Mouse (Mus musculus) ES-E14 (cell line): ENCODE data around the gene Spop. TPM values are rescaled to one million over a fixed set of nuclear protein-coding genes. Genes with fewer than 3 reads are reported as not detected.

Experiments used
- DNase-seq: peaks from one replicate; pipeline ENCODE4 v3.0.0-alpha.2; 2013; ENCODE audit warnings: low read depth, low spot score
- H3K27ac ChIP-seq: 2 replicates; pipeline ENCODE4 v1.5.1; 2012; ENCODE audit warnings: low read depth, mild to moderate bottlenecking, low read length, moderate library complexity, mixed read lengths; ENCODE audit not compliant: poor library complexity, insufficient read depth, severe bottlenecking
- H3K36me3 ChIP-seq: 2 replicates; pipeline ENCODE4 v1.6.1; 2012; ENCODE audit warnings: mild to moderate bottlenecking, low read length, moderate library complexity, mixed read lengths; ENCODE audit not compliant: control insufficient read depth, poor library complexity, insufficient read depth, severe bottlenecking
- H3K4me1 ChIP-seq, 2 experiments: fragments of 150-350 bp in 1 of 2; sonication (generic) in 1 of 2; 2 replicates each; pipeline ENCODE4 v1.6.1; 2012; ENCODE audit warnings: low read length in 2 of 2, mild to moderate bottlenecking in 1 of 2, mixed read lengths in 1 of 2; ENCODE audit not compliant: control insufficient read depth in 2 of 2, insufficient read depth in 2 of 2, poor library complexity in 1 of 2
- H3K4me3 ChIP-seq, 2 experiments: fragments of 150-350 bp in 1 of 2; sonication (generic) in 1 of 2; 2 replicates each; pipeline ENCODE4 v1.5.1; 2012; ENCODE audit warnings: low read length in 2 of 2, low read depth in 1 of 2, mild to moderate bottlenecking in 1 of 2, mixed read lengths in 1 of 2; ENCODE audit not compliant: insufficient read depth in 1 of 2, poor library complexity in 1 of 2, severe bottlenecking in 1 of 2
- H3K9ac ChIP-seq: 2 replicates; pipeline ENCODE4 v1.6.1; 2012; ENCODE audit warnings: low read depth, mild to moderate bottlenecking, low read length, mixed read lengths; ENCODE audit not compliant: poor library complexity, insufficient read depth, severe bottlenecking
- H3K9me3 ChIP-seq: fragments of 150-350 bp; sonication (generic); 2 replicates; pipeline ENCODE4 v1.6.1; 2012; ENCODE audit warnings: low read depth, mild to moderate bottlenecking, low read length; ENCODE audit not compliant: control insufficient read depth, insufficient read depth
- CHD2 ChIP-seq: IDR thresholded peaks from 2 replicates; pipeline ENCODE4 v1.6.1; 2014; ENCODE audit warnings: mild to moderate bottlenecking, low read depth, low read length, inconsistent platforms
- HCFC1 ChIP-seq: IDR thresholded peaks from 2 replicates; pipeline ENCODE4 v1.6.1; 2012; ENCODE audit warnings: low read length, inconsistent platforms, borderline replicate concordance; ENCODE audit not compliant: insufficient read depth
- MAFK ChIP-seq: IDR thresholded peaks from 2 replicates; pipeline ENCODE4 v1.6.1; 2014; ENCODE audit warnings: mild to moderate bottlenecking, low read depth, low read length, inconsistent platforms; ENCODE audit not compliant: insufficient read depth
- ZC3H11A ChIP-seq: IDR thresholded peaks from 2 replicates; pipeline ENCODE4 v1.6.1; 2012; ENCODE audit warnings: low read depth, mild to moderate bottlenecking, inconsistent platforms, low read length, borderline replicate concordance
- ZNF384 ChIP-seq: IDR thresholded peaks from 2 replicates; pipeline ENCODE4 v1.6.1; 2012; ENCODE audit warnings: low read depth, low read length, inconsistent platforms
- in situ Hi-C, 2 experiments: fragments of 600-800 bp; cut with MboI; formaldehyde crosslinking; loops; one replicate each; pipeline ENCODE4 v1.15.1; 2025; ENCODE audit warnings: low sequenced_read_pairs in 2 of 2, inconsistent platforms in 1 of 2; ENCODE audit not compliant: unreplicated experiment in 2 of 2
- total RNA-seq: library from RNA; depleted of rRNA; stranded (reverse); fragments of 300-350 nt; gene quantifications from 2 replicates; pipeline ENCODE4 v1.2.3, GENCODE M21; 2012

The Spop gene
- total RNA-seq, 1 experiment: 30.8 TPM

DNA sequence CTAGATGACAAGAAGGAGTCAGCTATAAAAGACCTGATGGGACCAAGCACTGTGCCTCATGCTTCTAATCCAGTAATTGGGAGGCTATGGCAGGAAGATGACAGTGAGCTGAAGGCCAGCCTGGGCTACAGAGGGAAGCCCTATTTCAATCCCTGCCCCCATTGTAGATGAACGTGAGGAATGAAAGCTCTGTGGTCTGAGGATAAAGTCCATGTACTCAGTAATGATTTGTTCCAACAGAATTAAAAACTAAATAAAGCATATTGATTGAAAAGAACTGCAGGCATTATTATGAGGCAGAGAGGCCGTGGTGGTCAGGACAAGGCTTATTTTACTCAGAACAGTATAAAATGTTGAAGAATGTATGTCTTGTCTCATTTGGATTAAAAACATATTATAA lies 47.0 kb downstream of the Spop start:
- Histone ChIP-seq H3K36me3 (no peaks in the 10 kb centered on the region), H3K4me1 (no peaks in the 10 kb centered on the region), H3K9ac (no peak overlapping the region), H3K9me3 (no peaks in the 10 kb centered on the region), H3K4me3 (no peak overlapping the region), H3K27ac (no peak overlapping the region)
- no peak for DNase-seq
- in situ Hi-C loops: no loop called here
- TF ChIP-seq ZNF384: no peak
- no peak for TF ChIP-seq CHD2
- no peak for TF ChIP-seq HCFC1
- no peak for TF ChIP-seq ZC3H11A
- TF ChIP-seq MAFK: no peak

DNA sequence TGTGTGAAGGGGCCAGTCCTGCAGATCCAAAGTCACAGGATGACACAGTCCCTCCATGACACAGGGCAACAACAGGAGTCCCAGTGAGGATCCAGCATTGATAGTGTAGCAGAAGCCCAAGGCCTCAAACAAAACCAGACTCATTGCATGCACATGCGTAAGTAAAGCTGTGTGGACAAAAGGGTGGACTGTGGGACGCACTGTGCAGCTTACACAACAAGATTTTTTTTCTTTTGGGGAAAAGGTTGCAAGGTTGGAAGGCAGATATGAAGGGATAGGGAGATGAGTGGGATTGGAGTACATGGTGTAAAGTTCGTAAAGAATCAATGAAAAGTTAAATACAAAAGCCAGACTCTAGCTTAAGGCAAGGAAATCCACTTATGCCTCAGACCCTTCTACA lies 48.3 kb downstream of the Spop start:
- Histone ChIP-seq H3K27ac (no peak overlapping the region), H3K36me3 (no peaks in the 10 kb centered on the region), H3K9me3 (no peaks in the 10 kb centered on the region), H3K4me3 (no peak overlapping the region), H3K4me1 (no peaks in the 10 kb centered on the region), H3K9ac (no peak overlapping the region)
- in situ Hi-C loops: no loop called here
- no peak for DNase-seq
- TF ChIP-seq ZC3H11A (no peak), ZNF384 (no peak), CHD2 (no peak), MAFK (no peak), HCFC1 (no peak)

DNA sequence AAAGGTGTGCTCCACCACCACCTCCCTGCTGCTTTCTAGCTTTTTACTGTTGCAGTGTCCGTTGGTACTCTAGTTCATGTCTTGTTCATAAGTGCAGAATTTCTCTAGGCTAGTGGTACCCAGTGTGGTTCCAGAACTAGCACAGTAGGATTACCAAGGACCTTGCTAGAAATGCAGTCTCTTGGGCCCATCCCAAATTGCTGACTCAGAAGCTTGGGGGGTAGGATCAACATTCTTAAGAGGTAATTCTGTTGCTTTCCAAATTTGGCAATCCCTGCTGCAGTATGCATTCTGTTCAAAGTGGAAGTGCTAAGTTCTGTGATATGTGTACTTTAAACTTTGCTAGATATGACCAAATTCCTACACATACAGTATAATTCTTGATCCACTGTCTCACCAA lies 53.9 kb downstream of the Spop start:
- H3K9me3 ChIP-seq: no peaks in the 10 kb centered on the region
- DNase-seq: no peak
- no peaks in the 10 kb centered on the region; the same call in 1 of the 2 replicates for H3K36me3 ChIP-seq
- in situ Hi-C loops: no loop called here
- H3K4me3 ChIP-seq: no peak overlapping the region
- TF ChIP-seq ZC3H11A: no peak
- peak; percentile 62 for TF ChIP-seq MAFK
- TF ChIP-seq CHD2: no peak
- TF ChIP-seq ZNF384: no peak
- no peak for TF ChIP-seq HCFC1
- no peaks in the 10 kb centered on the region for H3K4me1 ChIP-seq
- H3K9ac ChIP-seq: no peak overlapping the region
- H3K27ac ChIP-seq: no peak overlapping the region

DNA sequence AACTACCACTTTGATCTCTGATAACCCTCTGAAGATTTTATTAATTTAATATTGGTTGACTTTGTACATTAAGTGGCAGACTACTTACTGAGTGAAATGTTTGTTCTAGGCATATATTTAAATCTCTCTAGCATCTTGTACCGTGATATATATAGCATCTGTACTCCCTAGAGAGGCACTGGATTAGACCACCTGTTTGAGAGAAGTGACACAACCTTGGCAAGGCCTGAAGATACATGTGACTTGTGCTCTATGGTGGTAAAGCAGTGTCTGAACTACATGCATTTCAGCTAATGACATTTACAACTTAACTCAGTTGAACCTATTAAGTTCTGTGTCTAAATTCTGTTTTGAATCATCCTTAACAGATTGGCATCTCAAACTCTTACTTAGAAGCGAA lies 59.1 kb downstream of the Spop start:
- Histone ChIP-seq H3K9ac (no peak overlapping the region), H3K4me3 (no peak overlapping the region), H3K36me3 (peaks cover 2% of the 10 kb centered on the region; the same call in 1 of the 2 replicates), H3K4me1 (no peaks in the 10 kb centered on the region), H3K27ac (no peak overlapping the region), H3K9me3 (no peaks in the 10 kb centered on the region)
- TF ChIP-seq ZC3H11A (no peak), CHD2 (no peak), HCFC1 (no peak), ZNF384 (no peak), MAFK (no peak)
- in situ Hi-C loops: no loop called here
- DNase-seq: no peak

DNA sequence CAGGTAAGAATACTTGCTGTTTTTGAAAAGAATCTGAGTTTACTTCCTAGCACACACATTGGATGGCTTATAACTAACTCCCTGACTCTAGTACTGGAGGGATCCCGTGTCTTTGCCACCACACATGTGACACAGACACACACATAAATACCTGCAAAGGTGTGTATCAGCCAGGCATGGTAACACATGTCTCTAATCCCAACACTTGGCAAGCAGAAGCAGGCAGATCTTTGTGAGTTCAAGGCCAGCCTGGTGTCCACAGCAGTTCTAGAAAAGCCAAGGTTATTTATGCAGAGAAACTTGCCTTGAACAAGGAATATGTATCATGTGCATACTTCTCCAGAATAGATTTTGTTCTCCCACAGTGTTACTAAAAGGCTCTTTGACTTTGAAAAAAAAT lies 59.6 kb downstream of the Spop start:
- TF ChIP-seq HCFC1 (no peak), ZC3H11A (no peak), MAFK (no peak), CHD2 (no peak), ZNF384 (no peak)
- in situ Hi-C loops: no loop called here
- H3K27ac ChIP-seq: no peak overlapping the region
- H3K36me3 ChIP-seq: peaks cover 2% of the 10 kb centered on the region; the same call in 1 of the 2 replicates
- no peak overlapping the region for H3K4me3 ChIP-seq
- no peaks in the 10 kb centered on the region for H3K9me3 ChIP-seq
- no peaks in the 10 kb centered on the region for H3K4me1 ChIP-seq
- no peak overlapping the region for H3K9ac ChIP-seq
- no peak for DNase-seq
